1 mouse cellular context compared by ENCODE assay signal in genomic region chr8:95346643-95347545, GRCm38 (mm10).
A peak's percentile ranks its signal among the peaks of the same experiment; 100 is the strongest.
TF ChIP-seq lines count a peak whose summit lies in the region.

No protein-coding gene starts in this region.

TF ChIP-seq in CH12.LX, 34 proteins besides CTCF, POLR2A, EP300 and RAD21:
- TF ChIP-seq NELFE (IDR thresholded peaks at IDR 0.05; ENCODE audit: low read depth, low read length) (no peak), SMC3 (IDR thresholded peaks at IDR 0.05; ENCODE audit: low read depth, low read length) (peak; percentile 64)
